Mouse (Mus musculus) neural tube, embryonic 12.5 days (tissue): ENCODE measurements around the gene Egln1. TPM values are rescaled to one million over a fixed set of nuclear protein-coding genes. Genes with fewer than 3 reads are reported as not detected.

Experiments used
- ATAC-seq: fragments of 200-750 bp; cut with Nextera tagmentation; 2 replicates; pipeline ENCODE4 v1.8.0; 2017; ENCODE audit warnings: low read depth, mild to moderate bottlenecking, moderate TSS enrichment, moderate library complexity; ENCODE audit not compliant: low FRiP score
- H3K27ac ChIP-seq: fragments of 300-500 bp; sonication (generic); 2 replicates; pipeline ENCODE4 v1.5.1; 2016
- H3K27me3 ChIP-seq: fragments of 300-500 bp; sonication (generic); replicated peaks from 2 replicates; pipeline ENCODE4 v1.6.1; 2016; ENCODE audit warnings: mild to moderate bottlenecking
- H3K36me3 ChIP-seq: fragments of 300-500 bp; sonication (generic); 2 replicates; pipeline ENCODE4 v1.6.1; 2016; ENCODE audit warnings: mild to moderate bottlenecking
- H3K4me1 ChIP-seq: fragments of 300-500 bp; sonication (generic); 2 replicates; pipeline ENCODE4 v1.6.1; 2016
- H3K4me2 ChIP-seq: fragments of 300-500 bp; sonication (generic); replicated peaks from 2 replicates; pipeline ENCODE4 v1.6.1; 2016; ENCODE audit warnings: mild to moderate bottlenecking
- H3K4me3 ChIP-seq: fragments of 300-500 bp; sonication (generic); 2 replicates; pipeline ENCODE4 v1.5.1; 2016
- H3K9ac ChIP-seq: fragments of 300-500 bp; sonication (generic); 2 replicates; pipeline ENCODE4 v1.6.1; 2016; ENCODE audit warnings: mild to moderate bottlenecking
- H3K9me3 ChIP-seq: fragments of 300-500 bp; sonication (generic); 2 replicates; pipeline ENCODE4 v1.6.1; 2016; ENCODE audit warnings: mild to moderate bottlenecking
- WGBS: fragments of 180-500 bp; shearing (Covaris S2); methylation state at CpG from one replicate; pipeline ENCODE4 v1.1.7; 2016; 5-methylcytosine and 5-hydroxymethylcytosine counted together
- polyA plus RNA-seq: library from polyadenylated mRNA; unstranded; fragments of >200 nt; fragmentation: Nextera tagmentation; extraction: Ambion mirVana; gene quantifications from 2 replicates; pipeline ENCODE4 v1.2.1, GENCODE M21; 2016

The Egln1 gene
- polyA plus RNA-seq, 1 experiment from 2014 or later: 17.4 TPM

DNA sequence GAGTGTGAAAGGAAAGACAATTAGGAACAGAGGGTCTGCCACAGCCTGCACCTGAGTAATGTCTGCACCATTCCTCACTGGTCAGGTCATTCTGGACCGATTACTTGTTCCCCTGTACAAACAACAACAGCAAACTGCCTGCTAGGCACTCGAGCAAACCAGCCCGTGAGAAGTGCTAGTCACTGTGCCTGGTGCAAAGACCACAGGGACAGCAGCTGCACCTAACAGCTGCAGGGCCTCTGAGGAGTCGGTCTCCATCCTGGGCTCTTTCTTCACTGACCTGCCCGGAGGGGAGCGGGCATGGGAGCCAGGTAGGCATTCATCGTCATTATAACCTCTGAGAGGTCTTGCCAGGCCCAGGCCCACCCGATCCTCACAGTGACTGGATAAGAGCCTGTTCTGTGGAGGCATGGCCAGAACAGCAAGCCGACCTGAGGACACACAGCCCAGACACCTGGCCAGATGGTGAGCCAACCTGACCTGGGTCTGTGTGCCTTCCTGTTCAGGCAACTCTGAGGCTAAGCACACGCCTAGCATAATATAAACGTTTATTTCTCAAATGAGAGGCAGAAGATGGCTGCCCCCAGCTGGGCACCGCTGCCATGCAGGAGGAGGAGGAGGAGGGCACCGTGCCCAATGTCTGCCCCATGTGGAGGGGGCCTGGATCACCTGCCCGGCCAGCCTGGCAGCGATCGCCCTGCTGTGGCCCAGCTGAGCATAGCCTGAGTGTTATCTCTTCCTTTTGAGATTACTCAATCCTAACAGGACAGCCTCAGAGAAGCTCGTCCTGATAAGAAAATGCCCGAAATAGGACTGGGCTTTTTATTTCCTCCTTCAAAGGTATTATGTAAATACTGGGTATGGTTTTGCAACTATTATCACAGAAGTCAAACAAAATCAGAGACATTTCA, 27.5 kb downstream of the Egln1 start:
- H3K9ac ChIP-seq: no peak overlapping the region
- H3K36me3 ChIP-seq: peaks cover 11% of the 10 kb centered on the region; the same call in 1 of the 2 replicates
- no peak overlapping the region for H3K27ac ChIP-seq
- no peak overlapping the region for H3K4me3 ChIP-seq
- H3K9me3 ChIP-seq: no peaks in the 10 kb centered on the region
- no peaks in the 10 kb centered on the region for H3K4me1 ChIP-seq
- H3K27me3 ChIP-seq: no peaks in the 10 kb centered on the region
- WGBS: 88% methylated on average over 18 of the region's 18 CpGs
- H3K4me2 ChIP-seq: no peak overlapping the region
- no peak for ATAC-seq

DNA sequence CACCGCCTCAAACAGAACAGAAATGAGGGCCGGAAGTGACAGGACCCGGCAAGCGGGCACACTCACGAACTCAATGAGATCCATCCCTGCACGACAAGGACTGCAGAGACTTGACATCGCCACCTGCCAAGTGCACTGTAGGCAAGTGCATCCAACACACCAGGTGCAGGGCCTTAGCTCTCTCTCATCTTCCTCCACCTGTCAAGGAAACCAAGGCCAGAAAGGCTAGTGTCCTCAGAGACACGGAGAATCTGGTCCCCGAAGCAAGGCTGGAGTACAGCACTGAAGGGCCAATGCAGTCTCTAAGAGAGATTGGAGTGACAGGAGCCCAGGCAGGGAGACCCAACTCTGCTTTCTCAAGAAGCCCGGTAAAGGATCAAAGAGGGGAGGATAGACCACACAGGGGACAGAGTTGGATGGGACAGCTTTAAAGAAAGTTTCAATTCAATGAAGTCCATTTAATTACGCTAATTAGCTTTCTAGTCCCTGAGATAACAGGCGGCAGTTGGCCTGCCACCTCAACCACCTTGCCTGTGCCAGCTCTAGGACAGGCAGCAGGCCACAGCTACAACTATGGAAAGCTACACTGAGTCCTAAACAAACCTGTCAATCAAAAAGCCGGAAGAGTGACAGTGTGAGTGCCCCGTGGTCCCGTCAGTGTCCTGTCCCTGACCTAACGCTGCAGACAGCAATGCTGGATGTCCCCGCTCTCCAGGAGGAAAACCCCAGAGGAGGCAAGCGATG, 31.2 kb downstream of the Egln1 start:
- no peaks in the 10 kb centered on the region for H3K9me3 ChIP-seq
- no peaks in the 10 kb centered on the region for H3K27me3 ChIP-seq
- no peak overlapping the region for H3K9ac ChIP-seq
- ATAC-seq: no peak
- peaks cover 29% of the 10 kb centered on the region for H3K36me3 ChIP-seq
- no peaks in the 10 kb centered on the region for H3K4me1 ChIP-seq
- H3K4me2 ChIP-seq: no peak overlapping the region
- 81% methylated on average over 18 of the region's 18 CpGs for WGBS
- H3K4me3 ChIP-seq: no peak overlapping the region
- no peak overlapping the region for H3K27ac ChIP-seq

DNA sequence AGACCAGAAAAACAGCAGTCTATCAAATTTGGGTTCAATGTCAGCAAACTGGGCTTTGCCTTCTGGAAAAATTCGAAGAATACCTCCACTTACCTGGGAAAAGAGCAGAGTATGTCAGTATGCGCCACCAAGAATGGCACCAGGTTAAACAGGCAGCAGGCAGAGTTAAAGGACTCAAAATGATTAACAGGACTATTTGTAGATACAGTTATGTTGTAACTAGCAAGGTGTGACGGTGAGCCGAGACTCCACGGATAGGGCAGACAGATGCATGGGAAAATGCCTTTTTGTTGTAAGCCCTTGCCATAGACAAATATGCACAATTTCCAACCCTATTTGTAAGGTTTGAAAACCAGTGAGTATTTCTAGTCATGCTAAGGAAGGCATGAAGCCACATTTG, 35.1 kb downstream of the Egln1 start:
- no peak overlapping the region for H3K9ac ChIP-seq
- no peaks in the 10 kb centered on the region for H3K27me3 ChIP-seq
- no peak overlapping the region for H3K4me3 ChIP-seq
- H3K9me3 ChIP-seq: no peaks in the 10 kb centered on the region
- no peaks in the 10 kb centered on the region for H3K4me1 ChIP-seq
- no peak overlapping the region for H3K4me2 ChIP-seq
- no peak overlapping the region for H3K27ac ChIP-seq
- no peak for ATAC-seq
- peaks cover 59% of the 10 kb centered on the region for H3K36me3 ChIP-seq
- 95% methylated on average over 5 of the region's 5 CpGs for WGBS

DNA sequence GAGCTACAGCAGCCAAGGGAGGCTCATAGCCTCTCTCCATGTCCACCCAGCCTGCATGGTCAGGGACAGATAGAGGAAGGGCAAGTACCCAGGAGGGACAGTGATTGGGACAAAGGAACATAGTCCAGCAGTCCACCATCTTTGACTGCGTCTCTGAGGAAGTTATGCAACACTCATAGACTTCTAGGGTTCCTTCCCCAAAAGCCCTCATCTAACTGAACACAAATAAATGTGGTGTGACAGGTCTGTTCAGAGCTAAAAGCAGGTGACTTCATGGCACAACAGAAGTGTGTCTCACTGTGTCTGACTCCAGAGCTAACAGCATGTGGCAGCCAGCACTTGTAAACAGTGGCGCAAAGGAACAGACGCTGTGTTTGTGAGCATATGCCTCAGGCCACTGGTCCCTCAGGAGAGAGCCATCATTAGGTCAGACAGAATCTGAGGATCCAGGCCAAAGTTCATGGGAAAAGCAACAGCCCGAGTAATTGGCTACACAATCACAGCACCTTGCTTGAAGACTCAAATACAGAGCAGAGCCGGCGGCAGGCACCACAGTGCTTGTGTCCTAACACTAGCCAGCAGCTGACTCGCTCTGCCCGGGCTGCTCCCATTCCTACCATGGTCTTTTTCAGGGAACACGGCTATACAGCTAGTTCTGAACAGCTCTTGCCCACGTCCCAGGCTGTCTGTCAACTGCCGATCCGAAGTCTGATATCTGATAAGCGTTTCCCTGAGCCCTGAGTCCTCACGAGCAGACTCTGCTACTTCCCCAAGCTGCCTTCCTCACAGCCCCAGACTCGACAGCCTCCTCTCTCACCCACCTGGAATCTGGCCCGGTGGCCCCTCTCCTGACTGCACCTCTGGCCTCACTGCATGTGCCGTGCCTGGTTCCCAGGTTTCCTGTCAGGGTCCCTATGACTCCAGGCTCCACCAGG, 36.9 kb downstream of the Egln1 start:
- 80% methylated on average over 17 of the region's 17 CpGs for WGBS

GRCm38 (mm10) chr8:124910349-124910748, 38.8 kb downstream of the Egln1 start:
- Histone ChIP-seq H3K27ac (no peak overlapping the region), H3K4me1 (no peaks in the 10 kb centered on the region), H3K4me3 (no peak overlapping the region), H3K9me3 (no peaks in the 10 kb centered on the region), H3K27me3 (no peaks in the 10 kb centered on the region), H3K4me2 (no peak overlapping the region), H3K36me3 (peaks cover 89% of the 10 kb centered on the region), H3K9ac (no peak overlapping the region)
- ATAC-seq: no peak
- WGBS: 89% methylated on average over 10 of the region's 10 CpGs

More for the DNA sequence above, 36.9 kb downstream of the Egln1 start:
- Histone ChIP-seq H3K9ac (peak overlapping the region; percentile 38; the same call in 1 of the 2 replicates), H3K27me3 (no peaks in the 10 kb centered on the region), H3K4me1 (no peaks in the 10 kb centered on the region), H3K9me3 (no peaks in the 10 kb centered on the region), H3K36me3 (peaks cover 77% of the 10 kb centered on the region), H3K4me3 (no peak overlapping the region), H3K27ac (no peak overlapping the region), H3K4me2 (no peak overlapping the region)
- ATAC-seq: no peak

DNA sequence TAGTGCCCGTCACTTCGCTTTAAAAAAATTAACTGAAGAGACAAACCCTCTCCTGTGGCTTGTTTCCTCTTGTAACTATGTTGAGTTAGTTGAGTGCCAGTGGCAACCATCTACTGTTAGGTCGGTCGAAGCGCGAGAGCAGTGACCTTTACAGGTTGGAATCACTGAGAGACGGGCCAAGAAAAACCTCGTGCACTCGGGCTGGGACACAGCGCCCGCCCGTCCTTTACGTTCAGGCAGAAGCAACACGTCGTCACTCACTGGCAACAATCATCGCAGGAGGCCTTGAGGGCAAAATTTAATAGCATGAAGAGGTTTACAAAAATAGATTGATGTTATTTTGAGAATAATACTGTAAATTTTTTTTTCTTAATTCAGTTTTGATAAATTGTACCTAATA, 39.2 kb downstream of the Egln1 start:
- Histone ChIP-seq H3K4me2 (no peak overlapping the region), H3K4me3 (no peak overlapping the region), H3K9ac (no peak overlapping the region), H3K4me1 (no peaks in the 10 kb centered on the region), H3K9me3 (no peaks in the 10 kb centered on the region), H3K36me3 (peaks cover 87% of the 10 kb centered on the region), H3K27me3 (no peaks in the 10 kb centered on the region), H3K27ac (no peak overlapping the region)
- WGBS: 94% methylated on average over 16 of the region's 16 CpGs
- no peak for ATAC-seq

DNA sequence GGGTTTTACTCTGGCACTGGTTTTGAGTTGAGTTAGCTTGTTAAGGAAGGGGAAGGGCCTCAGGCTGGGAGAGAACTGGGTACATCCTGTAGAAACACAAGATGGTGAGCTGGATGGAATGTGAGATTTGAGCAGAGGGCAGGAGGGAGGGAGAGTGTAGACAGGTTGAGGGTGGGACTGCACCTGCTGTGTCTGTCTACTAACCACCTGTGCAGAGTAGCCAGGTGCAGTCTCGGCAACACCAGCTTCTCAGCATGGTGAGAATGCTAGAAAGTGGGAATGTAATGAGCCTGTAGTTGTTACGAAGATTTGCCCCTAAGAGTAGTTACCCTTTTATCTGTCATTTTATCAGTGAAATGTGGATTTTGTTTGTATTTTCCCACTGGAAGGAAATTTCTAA, 43.6 kb downstream of the Egln1 start:
- H3K4me2 ChIP-seq: no peak overlapping the region
- no peaks in the 10 kb centered on the region for H3K9me3 ChIP-seq
- H3K36me3 ChIP-seq: peaks cover 83% of the 10 kb centered on the region
- no peak overlapping the region for H3K9ac ChIP-seq
- H3K4me1 ChIP-seq: no peaks in the 10 kb centered on the region
- ATAC-seq: no peak
- no peak overlapping the region for H3K4me3 ChIP-seq
- 93% methylated on average over 2 of the region's 2 CpGs for WGBS
- H3K27ac ChIP-seq: no peak overlapping the region
- H3K27me3 ChIP-seq: no peaks in the 10 kb centered on the region

DNA sequence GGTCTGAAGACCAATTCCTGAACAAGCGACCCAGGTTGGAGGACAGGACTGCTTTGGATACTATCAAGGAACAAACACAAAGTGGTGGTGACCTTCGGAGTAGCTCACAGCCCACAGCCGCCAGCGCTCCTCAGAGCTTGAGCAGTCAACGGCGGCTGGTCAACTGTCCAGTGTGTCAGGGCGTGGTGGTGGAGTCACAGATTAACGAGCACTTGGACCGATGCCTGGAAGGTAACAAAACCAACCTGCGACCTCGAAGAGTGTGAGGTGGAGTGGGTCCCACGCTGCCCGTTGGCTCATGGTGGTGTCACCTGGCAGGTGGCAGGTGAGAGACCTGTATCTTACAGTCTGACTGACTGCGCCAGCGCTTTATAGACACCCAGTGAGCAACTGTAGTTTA, 45.9 kb downstream of the Egln1 start:
- 96% methylated on average over 15 of the region's 15 CpGs for WGBS
- no peak overlapping the region for H3K9ac ChIP-seq
- no peaks in the 10 kb centered on the region for H3K27me3 ChIP-seq
- peaks cover 74% of the 10 kb centered on the region for H3K36me3 ChIP-seq
- ATAC-seq: no peak
- H3K27ac ChIP-seq: no peak overlapping the region
- H3K4me1 ChIP-seq: peaks cover 11% of the 10 kb centered on the region
- H3K9me3 ChIP-seq: no peaks in the 10 kb centered on the region
- no peak overlapping the region for H3K4me2 ChIP-seq
- H3K4me3 ChIP-seq: no peak overlapping the region

- 0 out of 2 replicates have a peak overlapping the region, but pooled peaks have one; percentile 26 for H3K27ac ChIP-seq
- peak overlapping the region; percentile 86 for H3K9ac ChIP-seq
- H3K27me3 ChIP-seq: no peaks in the 10 kb centered on the region
- H3K36me3 ChIP-seq: peaks cover 58% of the 10 kb centered on the region
- H3K4me3 ChIP-seq: peak overlapping the region; percentile 96
- 7% methylated on average over 31 of the region's 31 CpGs for WGBS
- H3K4me2 ChIP-seq: peak overlapping the region; percentile 99
- ATAC-seq: peak; percentile 39; the same call in 1 of the 2 replicates
- no peaks in the 10 kb centered on the region for H3K9me3 ChIP-seq
- peaks cover 35% of the 10 kb centered on the region for H3K4me1 ChIP-seq
These were observed 50.7 kb downstream of the Egln1 start for GRCm38 (mm10) chr8:124898251-124898905.

DNA sequence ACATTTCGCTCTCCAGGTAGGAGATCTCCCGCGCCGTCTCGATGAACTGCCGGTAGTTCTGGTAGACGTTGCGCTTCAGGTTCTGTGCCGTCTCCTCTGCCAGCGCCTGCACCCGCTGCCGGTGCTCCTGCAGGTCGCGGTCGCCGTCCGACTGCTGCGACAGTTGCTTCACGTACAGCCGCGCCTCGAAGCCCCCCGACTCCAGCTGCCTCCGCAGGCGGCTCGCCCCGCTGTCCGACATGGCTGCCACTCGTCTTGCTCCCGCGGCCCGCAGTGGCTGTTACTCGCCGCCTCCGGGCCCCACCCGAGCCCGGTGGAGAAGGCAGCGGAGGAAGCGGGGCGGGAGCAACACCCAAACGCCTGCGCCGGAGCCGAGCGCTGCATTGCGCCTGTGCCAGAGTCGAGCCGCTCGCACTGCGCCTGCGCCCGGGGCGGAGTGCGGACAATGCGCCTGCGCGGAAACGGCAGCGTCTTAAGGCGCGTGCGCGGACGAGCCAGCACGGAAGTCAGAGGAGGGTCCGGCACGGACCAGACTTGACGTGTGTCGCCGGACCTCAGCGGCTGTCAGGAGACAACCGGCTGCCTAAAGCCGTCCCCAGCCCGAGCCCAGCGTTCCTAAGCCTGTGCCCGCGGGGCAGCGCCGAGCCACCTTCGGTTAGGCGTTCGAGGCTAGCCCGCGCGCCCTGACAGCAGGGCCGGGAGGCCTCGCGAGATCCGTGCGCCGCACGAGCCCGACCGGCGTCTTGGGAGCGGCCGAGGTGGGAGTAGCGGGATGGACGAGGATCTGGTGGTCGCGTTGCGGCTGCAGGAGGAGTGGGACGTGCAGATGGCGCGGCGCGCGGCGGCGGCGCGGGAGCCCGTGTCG, 51.5 kb downstream of the Egln1 start, which contains the start of the genes Exoc8 and Sprtn:
TSS of gene Exoc8 (minus strand) at position 320 of the 865 bp plus-strand sequence.
TSS of gene Sprtn (plus strand) at position 501 of the 865 bp plus-strand sequence.
- peak; percentile 83 for ATAC-seq
- peaks cover 35% of the 10 kb centered on the region for H3K4me1 ChIP-seq
- H3K4me2 ChIP-seq: peak within 1 kb of the TSS; percentile 99
- H3K4me3 ChIP-seq: peak within 1 kb of the TSS; percentile 96
- no peaks in the 10 kb centered on the region for H3K27me3 ChIP-seq
- H3K9ac ChIP-seq: peak within 1 kb of the TSS; percentile 86
- under 1% methylated on average over 114 of the region's 114 CpGs for WGBS
- H3K9me3 ChIP-seq: no peaks in the 10 kb centered on the region
- H3K27ac ChIP-seq: 0 out of 2 replicates have a peak within 1 kb of the TSS, but pooled peaks have one; percentile 26
- peaks cover 51% of the 10 kb centered on the region for H3K36me3 ChIP-seq
